In the genomic region with DNA sequence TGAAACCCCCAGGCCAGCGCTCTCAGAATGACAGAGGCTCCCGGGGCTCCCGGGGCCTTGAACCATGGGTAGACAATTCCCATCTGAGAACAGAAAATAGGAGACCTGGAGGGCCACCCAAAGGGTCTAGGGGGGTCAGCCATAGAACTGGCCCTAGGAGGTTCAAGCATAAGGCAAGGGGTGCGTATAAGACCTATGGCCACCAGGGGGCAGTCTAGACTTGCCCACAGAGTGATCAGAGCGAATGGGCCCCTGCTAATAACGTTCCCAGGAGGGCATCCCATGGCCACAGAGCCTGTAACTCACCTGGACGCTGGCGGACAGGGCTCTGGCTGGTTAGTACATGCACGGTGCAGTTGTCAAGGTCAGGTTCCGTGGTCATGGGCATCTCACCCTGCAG, we compare ENCODE assay signal across 8 mouse cellular contexts. TPM values are rescaled to one million over a fixed set of nuclear protein-coding genes. Genes with fewer than 3 reads are reported as not detected.
DNase-seq lines count a peak whose midpoint lies in the region; ATAC-seq lines count a peak whose summit lies in the region.

No protein-coding gene starts in this region.

- H3K9me3 ChIP-seq in kidney, embryonic 15.5 days (replicated peaks): no peaks in the 10 kb centered on the region

- H3K36me3 ChIP-seq in kidney, embryonic 15.5 days: peaks cover 68% of the 10 kb centered on the region

- H3K9ac ChIP-seq in kidney, embryonic 15.5 days: no peak overlapping the region

- WGBS in kidney, embryonic 15.5 days: 27% methylated on average over 10 of the region's 10 CpGs

- no peaks in the 10 kb centered on the region for H3K27me3 ChIP-seq in kidney, embryonic 15.5 days

- H3K4me3 ChIP-seq in kidney, embryonic 15.5 days (replicated peaks): no peak overlapping the region

- H3K4me2 ChIP-seq in kidney, embryonic 15.5 days: no peak overlapping the region

- H3K4me1 ChIP-seq in kidney, embryonic 15.5 days: peaks cover 16% of the 10 kb centered on the region

- peak; percentile 79 for ATAC-seq in granulocyte monocyte progenitor cell, adult 5-6 weeks (replicated peaks; ENCODE audit: poor library complexity, severe bottlenecking)
- ATAC-seq in kidney, embryonic 15.5 days (replicated peaks; ENCODE audit: low FRiP score): 0 out of 2 replicates have a peak, but pooled peaks have one; percentile 10

- no peak overlapping the region for H3K27ac ChIP-seq in kidney, embryonic 15.5 days

- peak; percentile 50 for DNase-seq in 3134 (ENCODE audit: extremely low read depth, insufficient read length, low spot score)
- peak; percentile 75 to 76 for DNase-seq in adrenal gland, adult 18-20 months (ENCODE audit: low spot score in 2 of 2)
- peak; percentile 93 for DNase-seq in embryo, embryonic 10.5 days (ENCODE audit: low spot score)
- DNase-seq in liver: peak; percentile 85
- DNase-seq in naive thymus-derived CD4-positive, alpha-beta T cell, adult 2 months (ENCODE audit: low read depth): peak; percentile 87
- peak; percentile 82 to 92 for DNase-seq in spleen, postnatal 4 days (ENCODE audit: low spot score in 2 of 2)

RNA-seq across cellular contexts. Expression of a gene that starts 24.9 kb away (rescaled TPM):
- 10 to 100 TPM; 20.8 to 24.2 TPM for total RNA-seq in adrenal gland, adult 18-20 months (2021)
- total RNA-seq in granulocyte monocyte progenitor cell, adult 5-6 weeks (2014; fragmentation: Nextera tagmentation): 11.9 and 33.1 TPM in 2 replicates
- 9.3 and 14.0 TPM in 2 replicates for total RNA-seq in granulocyte monocyte progenitor cell, adult 5-6 weeks (2017)
- 48.6 and 55.7 TPM in 2 replicates for polyA plus RNA-seq in kidney, embryonic 15.5 days (2015; fragmentation: Nextera tagmentation; extraction: Ambion mirVana)

RNA-seq across cellular contexts. Expression of a gene that starts 25.0 kb away (rescaled TPM):
- total RNA-seq in adrenal gland, adult 18-20 months (2021): 10 to 100 TPM; 39.1 to 66.6 TPM
- 40.5 and 41.2 TPM in 2 replicates for total RNA-seq in granulocyte monocyte progenitor cell, adult 5-6 weeks (2014; fragmentation: Nextera tagmentation)
- total RNA-seq in granulocyte monocyte progenitor cell, adult 5-6 weeks (2017): 29.8 and 43.2 TPM in 2 replicates
- 37.7 and 39.8 TPM in 2 replicates for polyA plus RNA-seq in kidney, embryonic 15.5 days (2015; fragmentation: Nextera tagmentation; extraction: Ambion mirVana)

RNA-seq across cellular contexts. Expression of a gene that starts 40.3 kb away (rescaled TPM):
- total RNA-seq in adrenal gland, adult 18-20 months (2021): not detected
- total RNA-seq in granulocyte monocyte progenitor cell, adult 5-6 weeks (2014; fragmentation: Nextera tagmentation): not detected in 2 replicates
- total RNA-seq in granulocyte monocyte progenitor cell, adult 5-6 weeks (2017): not detected in 2 replicates
- 0.34 and 0.78 TPM in 2 replicates for polyA plus RNA-seq in kidney, embryonic 15.5 days (2015; fragmentation: Nextera tagmentation; extraction: Ambion mirVana)

RNA-seq across cellular contexts. Expression of a gene that starts 50.3 kb away (rescaled TPM):
- total RNA-seq in adrenal gland, adult 18-20 months (2021): 10 to 100 TPM; 14.1 to 28.4 TPM
- 19.4 and 67.1 TPM in 2 replicates for total RNA-seq in granulocyte monocyte progenitor cell, adult 5-6 weeks (2014; fragmentation: Nextera tagmentation)
- 15.8 and 22.4 TPM in 2 replicates for total RNA-seq in granulocyte monocyte progenitor cell, adult 5-6 weeks (2017)
- 13.2 and 17.8 TPM in 2 replicates for polyA plus RNA-seq in kidney, embryonic 15.5 days (2015; fragmentation: Nextera tagmentation; extraction: Ambion mirVana)

RNA-seq across cellular contexts. Expression of a gene that starts 57.6 kb away (rescaled TPM):
- 10 to 100 TPM; 20.1 to 20.3 TPM for total RNA-seq in adrenal gland, adult 18-20 months (2021)
- 8.8 and 10.0 TPM in 2 replicates for total RNA-seq in granulocyte monocyte progenitor cell, adult 5-6 weeks (2014; fragmentation: Nextera tagmentation)
- 4.0 and 4.3 TPM in 2 replicates for total RNA-seq in granulocyte monocyte progenitor cell, adult 5-6 weeks (2017)
- 32.7 and 37.5 TPM in 2 replicates for polyA plus RNA-seq in kidney, embryonic 15.5 days (2015; fragmentation: Nextera tagmentation; extraction: Ambion mirVana)
